Mouse (Mus musculus) heart, embryonic 10.5 days (tissue): ENCODE results near the gene St5. TPM values are rescaled to one million over a fixed set of nuclear protein-coding genes. Genes with fewer than 3 reads are reported as not detected.

Source experiments
- DNase-seq: peaks from one replicate; pipeline ENCODE4 v3.0.0-alpha.2; 2017; ENCODE audit warnings: low spot score
- H3K27ac ChIP-seq: fragments of 300-500 bp; sonication (generic); 2 replicates; pipeline ENCODE4 v1.5.1; 2016; ENCODE audit warnings: mild to moderate bottlenecking
- H3K27me3 ChIP-seq: fragments of 300-500 bp; sonication (generic); 2 replicates; pipeline ENCODE4 v1.6.1; 2016; ENCODE audit warnings: mild to moderate bottlenecking; ENCODE audit not compliant: poor library complexity, insufficient read depth, severe bottlenecking
- H3K36me3 ChIP-seq: fragments of 300-500 bp; sonication (generic); 2 replicates; pipeline ENCODE4 v1.6.1; 2016; ENCODE audit warnings: mild to moderate bottlenecking, moderate library complexity
- H3K4me1 ChIP-seq: fragments of 300-500 bp; sonication (generic); 2 replicates; pipeline ENCODE4 v1.6.1; 2016; ENCODE audit warnings: mild to moderate bottlenecking
- H3K4me3 ChIP-seq: fragments of 300-500 bp; sonication (generic); 2 replicates; pipeline ENCODE4 v1.5.1; 2016; ENCODE audit warnings: mild to moderate bottlenecking, moderate library complexity
- H3K9me3 ChIP-seq: fragments of 300-500 bp; sonication (generic); 2 replicates; pipeline ENCODE4 v1.6.1; 2016; ENCODE audit warnings: mild to moderate bottlenecking, moderate library complexity
- WGBS: fragments of 180-500 bp; shearing (Covaris S2); methylation state at CpG from one replicate; pipeline ENCODE4 v1.1.7; 2016; 5-methylcytosine and 5-hydroxymethylcytosine counted together
- polyA plus RNA-seq: library from polyadenylated mRNA; unstranded; fragments of >200 nt; fragmentation: Nextera tagmentation; extraction: Ambion mirVana; gene quantifications from 2 replicates; pipeline ENCODE4 v1.2.1, GENCODE M21; 2016

Gene St5
- polyA plus RNA-seq, 1 experiment from 2014 or later, result 39.9 TPM

DNA sequence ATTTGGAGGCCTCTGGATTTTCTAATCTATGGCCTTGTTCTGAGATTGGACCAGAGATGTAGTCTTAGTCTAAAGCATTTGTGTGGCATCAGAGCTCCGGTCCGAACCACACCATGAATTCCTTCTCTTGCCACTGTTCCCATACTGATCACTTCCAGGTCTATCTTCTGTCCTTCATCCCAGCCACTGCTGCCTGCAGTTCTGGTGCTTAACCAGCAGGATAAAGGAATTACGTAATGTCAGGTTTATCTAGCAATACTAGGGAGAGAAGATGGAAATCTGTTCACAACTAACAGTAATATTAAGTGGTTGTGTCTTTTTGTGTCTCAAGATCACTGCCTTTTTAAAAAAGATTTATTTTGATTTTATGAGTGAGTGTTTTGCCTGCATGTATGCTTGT lies 13.3 kb downstream of the St5 start:
- Histone ChIP-seq H3K4me3 (no peak overlapping the region), H3K4me1 (peaks cover 14% of the 10 kb centered on the region), H3K27me3 (no peaks in the 10 kb centered on the region), H3K27ac (no peak overlapping the region), H3K9me3 (no peaks in the 10 kb centered on the region), H3K36me3 (no peaks in the 10 kb centered on the region)
- WGBS, result 87% methylated on average over 3 of the region's 3 CpGs
- no peak for DNase-seq

DNA sequence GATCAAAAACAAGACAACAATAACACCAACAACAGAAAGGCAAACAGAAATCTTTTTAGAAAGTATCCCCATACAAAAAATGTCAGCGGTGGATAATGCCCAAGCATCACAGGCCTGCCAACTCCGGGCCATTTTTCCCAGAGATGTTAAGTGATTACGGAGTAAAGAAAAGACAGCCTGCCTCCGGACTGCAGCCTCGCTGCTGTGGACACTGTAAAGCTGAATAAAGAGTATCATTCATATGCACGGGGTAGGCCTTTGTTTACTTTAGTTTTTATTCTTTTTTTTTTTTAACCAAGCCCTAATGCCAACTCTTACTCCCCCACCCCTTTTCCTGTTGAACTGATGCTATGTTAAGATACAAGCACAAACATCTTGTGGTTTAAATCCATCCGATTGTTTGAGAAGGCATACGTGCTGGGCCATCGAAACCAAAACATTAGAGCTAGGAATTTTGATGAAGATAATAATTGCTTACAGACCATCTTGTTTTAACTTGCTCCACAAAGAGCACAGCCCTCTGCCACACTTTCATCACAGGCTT lies 16.7 kb downstream of the St5 start:
- Histone ChIP-seq H3K36me3 (no peaks in the 10 kb centered on the region), H3K27me3 (no peaks in the 10 kb centered on the region), H3K27ac (no peak overlapping the region), H3K4me3 (no peak overlapping the region), H3K4me1 (peaks cover 10% of the 10 kb centered on the region), H3K9me3 (no peaks in the 10 kb centered on the region)
- no peak for DNase-seq
- WGBS, result 66% methylated on average over 9 of the region's 9 CpGs

DNA sequence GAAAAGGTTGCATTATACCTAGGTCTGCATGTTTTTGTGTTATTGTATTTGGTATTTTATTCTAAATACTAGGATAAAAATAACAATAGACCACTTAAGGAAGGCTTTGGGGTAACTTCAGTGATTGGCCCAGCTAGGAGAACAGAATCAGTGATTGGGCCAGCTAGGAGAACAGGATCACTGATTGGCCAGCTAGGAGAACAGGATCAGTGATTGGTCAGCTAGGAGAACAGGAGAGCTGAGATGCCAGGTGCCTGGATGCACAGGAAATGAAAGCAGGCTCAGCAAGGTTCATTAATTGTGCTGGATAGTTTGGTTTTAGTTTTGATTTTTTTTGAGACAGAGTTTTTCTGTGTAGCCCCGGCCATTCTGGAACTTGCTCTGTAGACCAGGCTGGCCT lies 22.5 kb downstream of the St5 start:
- no peaks in the 10 kb centered on the region for H3K27me3 ChIP-seq
- no peaks in the 10 kb centered on the region for H3K36me3 ChIP-seq
- H3K4me1 ChIP-seq, result no peaks in the 10 kb centered on the region
- H3K9me3 ChIP-seq, result no peaks in the 10 kb centered on the region
- no peak overlapping the region for H3K27ac ChIP-seq
- DNase-seq, result no peak
- H3K4me3 ChIP-seq, result no peak overlapping the region
- WGBS, result 88% methylated on average over 1 of the region's 1 CpGs

- Histone ChIP-seq H3K27ac (no peak overlapping the region), H3K9me3 (no peaks in the 10 kb centered on the region), H3K4me1 (no peaks in the 10 kb centered on the region), H3K4me3 (no peak overlapping the region), H3K36me3 (no peaks in the 10 kb centered on the region), H3K27me3 (no peaks in the 10 kb centered on the region)
- WGBS, result 85% methylated on average over 2 of the region's 2 CpGs
- DNase-seq, result no peak
Observed at GRCm38 (mm10) chr7:109680284-109680683, 23.1 kb downstream of the St5 start.

- peak; percentile 2 for DNase-seq
- Histone ChIP-seq H3K36me3 (no peaks in the 10 kb centered on the region), H3K9me3 (no peaks in the 10 kb centered on the region), H3K27ac (no peak overlapping the region), H3K4me1 (peaks cover 18% of the 10 kb centered on the region; the same call in 1 of the 2 replicates), H3K4me3 (no peak overlapping the region), H3K27me3 (no peaks in the 10 kb centered on the region)
- WGBS, result 65% methylated on average over 4 of the region's 4 CpGs
Observed at GRCm38 (mm10) chr7:109674944-109675628, 28.3 kb downstream of the St5 start.

DNA sequence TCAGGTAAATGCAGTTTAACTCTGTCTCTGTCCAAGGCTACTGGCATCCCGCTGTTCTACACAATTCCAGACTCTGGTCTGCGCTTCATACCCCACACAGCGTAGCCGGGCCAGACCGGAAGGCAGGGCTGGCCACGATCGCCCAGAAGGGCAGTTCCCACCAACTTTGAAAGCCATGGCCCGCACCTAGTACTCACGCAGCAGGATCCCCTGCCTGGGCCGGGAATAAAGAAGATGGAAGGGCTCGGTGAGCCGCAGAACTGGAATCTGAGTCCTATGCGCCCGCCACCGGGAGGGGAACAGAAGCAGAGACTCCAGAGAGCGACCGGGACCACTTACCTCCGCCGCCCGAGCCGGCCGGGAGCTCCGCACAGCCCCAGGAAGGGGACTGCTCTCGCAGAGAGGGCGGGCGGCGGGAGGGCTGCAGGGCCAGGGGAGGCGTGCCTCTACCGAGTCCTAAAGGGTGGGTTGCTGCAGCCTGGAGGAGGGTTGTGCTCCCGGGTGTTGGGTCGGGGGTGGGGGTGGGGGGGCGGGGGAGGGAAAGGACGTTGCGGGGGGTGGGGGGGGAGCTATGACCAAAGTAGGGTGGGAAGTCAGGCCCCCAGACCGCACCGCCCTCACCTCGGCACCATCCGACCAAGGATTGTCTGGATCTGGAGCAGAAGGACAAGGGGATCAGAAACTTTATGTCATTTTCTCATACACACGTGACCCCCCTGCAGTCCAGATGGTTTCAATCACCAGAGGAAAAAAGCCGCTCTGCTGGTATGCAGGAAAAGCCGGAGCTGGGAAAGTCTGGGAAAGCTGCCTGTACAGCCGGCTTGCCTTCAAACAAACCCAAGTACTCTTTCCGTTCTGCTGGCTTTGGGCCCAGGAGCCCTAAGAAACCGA lies 31.6 kb downstream of the St5 start:
- peaks cover 24% of the 10 kb centered on the region; the same call in 1 of the 2 replicates for H3K4me1 ChIP-seq
- under 1% methylated on average over 39 of the region's 44 CpGs for whole genome bisulfite sequencing
- peak overlapping the region; percentile 97 for H3K27ac ChIP-seq
- no peaks in the 10 kb centered on the region for H3K27me3 ChIP-seq
- no peaks in the 10 kb centered on the region for H3K36me3 ChIP-seq
- H3K9me3 ChIP-seq, result no peaks in the 10 kb centered on the region
- DNase-seq, result peak; percentile 92
- H3K4me3 ChIP-seq, result peak overlapping the region; percentile 84

DNA sequence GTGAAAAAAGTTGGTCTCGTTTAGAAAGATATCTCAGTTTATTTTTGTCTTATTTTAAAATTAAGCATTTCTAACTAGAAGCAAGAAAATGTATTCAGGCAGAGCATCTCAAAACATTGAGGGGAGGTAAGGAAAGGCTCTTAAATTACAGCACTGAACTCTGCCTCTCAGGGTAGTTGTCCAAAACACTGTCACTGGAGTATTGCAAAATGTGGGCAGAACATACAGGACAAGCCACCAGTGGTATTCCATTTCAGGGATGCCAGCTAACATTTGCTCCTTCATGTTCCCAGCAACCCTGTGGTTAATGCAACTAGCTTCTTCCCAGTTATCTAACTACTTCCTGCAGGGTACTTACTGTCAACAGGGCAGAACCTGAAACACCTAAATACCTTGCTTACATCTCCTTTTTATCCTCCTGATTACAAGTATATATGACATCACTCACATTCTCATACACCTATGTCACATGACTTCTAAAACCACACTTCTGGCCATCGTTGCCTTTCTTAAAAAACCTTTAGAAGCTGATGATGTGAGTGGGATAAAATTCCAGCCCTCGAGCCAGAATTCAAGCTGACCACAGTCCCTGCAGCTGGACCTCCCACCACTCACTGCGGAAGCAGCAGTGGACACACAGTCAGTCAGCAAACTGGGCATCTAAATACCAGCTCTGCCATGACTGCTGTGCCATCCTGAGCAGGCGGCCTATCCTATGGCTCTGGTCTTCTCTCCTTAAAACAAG lies 33.8 kb downstream of the St5 start:
- H3K4me3 ChIP-seq, result peak overlapping the region; percentile 29; the same call in 1 of the 2 replicates
- H3K27ac ChIP-seq, result no peak overlapping the region
- 71% methylated on average over 5 of the region's 5 CpGs for WGBS
- peaks cover 24% of the 10 kb centered on the region; the same call in 1 of the 2 replicates for H3K4me1 ChIP-seq
- peak; percentile 62 for DNase-seq
- no peaks in the 10 kb centered on the region for H3K27me3 ChIP-seq
- H3K9me3 ChIP-seq, result no peaks in the 10 kb centered on the region
- H3K36me3 ChIP-seq, result no peaks in the 10 kb centered on the region

- DNase-seq, result no peak
- Histone ChIP-seq H3K27me3 (no peaks in the 10 kb centered on the region), H3K36me3 (no peaks in the 10 kb centered on the region), H3K27ac (no peak overlapping the region), H3K4me3 (no peak overlapping the region), H3K4me1 (peaks cover 15% of the 10 kb centered on the region; the same call in 1 of the 2 replicates), H3K9me3 (no peaks in the 10 kb centered on the region)
- WGBS, result 82% methylated on average over 5 of the region's 5 CpGs
Observed at GRCm38 (mm10) chr7:109666664-109667063, 36.7 kb downstream of the St5 start.

DNA sequence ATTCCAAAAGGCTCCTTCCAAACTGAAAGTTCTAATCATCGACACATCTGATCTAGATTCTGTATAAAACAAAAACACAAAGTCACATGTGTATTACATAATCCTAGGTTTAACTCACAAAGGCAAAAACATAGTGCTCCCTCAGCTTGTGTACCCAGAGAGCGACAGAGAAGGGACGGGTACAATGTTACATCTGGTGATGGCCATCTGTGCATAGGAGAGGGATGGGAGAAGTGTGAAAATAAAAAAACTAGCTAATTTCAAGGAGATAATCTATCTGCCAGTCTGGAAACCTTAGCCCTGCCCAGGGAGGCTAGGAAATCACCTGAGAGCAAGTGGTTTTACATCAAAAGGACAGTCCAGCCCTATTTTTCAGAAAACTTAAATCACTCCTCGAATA lies 40.8 kb downstream of the St5 start:
- Histone ChIP-seq H3K4me3 (no peak overlapping the region), H3K27ac (no peak overlapping the region), H3K27me3 (no peaks in the 10 kb centered on the region), H3K36me3 (no peaks in the 10 kb centered on the region), H3K9me3 (no peaks in the 10 kb centered on the region), H3K4me1 (0 out of 2 replicates have a peak, but pooled peaks cover 2% of the 10 kb centered on the region)
- no peak for DNase-seq
- 88% methylated on average over 4 of the region's 4 CpGs for WGBS

DNA sequence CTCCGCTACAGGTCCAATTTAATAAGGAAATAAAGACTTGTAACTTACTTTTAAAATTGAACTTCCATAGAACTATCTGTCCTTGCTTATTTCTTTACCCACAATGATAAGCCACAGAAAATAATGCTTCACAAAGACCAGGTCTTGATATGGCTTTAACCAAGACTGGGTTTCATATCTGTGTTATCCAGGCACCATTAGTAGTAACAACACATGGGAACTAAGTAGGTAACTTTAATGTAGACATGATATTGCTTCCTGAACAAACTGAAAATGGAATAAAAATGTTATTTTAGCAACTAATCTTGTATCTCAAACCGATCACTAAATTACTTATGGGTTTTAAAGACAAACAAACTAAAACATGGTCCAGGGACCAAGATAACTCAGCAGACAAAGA lies 44.1 kb downstream of the St5 start:
- DNase-seq, result no peak
- Histone ChIP-seq H3K9me3 (no peaks in the 10 kb centered on the region), H3K27ac (no peak overlapping the region), H3K4me3 (no peak overlapping the region), H3K27me3 (no peaks in the 10 kb centered on the region), H3K36me3 (no peaks in the 10 kb centered on the region), H3K4me1 (peaks cover 7% of the 10 kb centered on the region; the same call in 1 of the 2 replicates)
- WGBS, result 90% methylated on average over 2 of the region's 2 CpGs

DNA sequence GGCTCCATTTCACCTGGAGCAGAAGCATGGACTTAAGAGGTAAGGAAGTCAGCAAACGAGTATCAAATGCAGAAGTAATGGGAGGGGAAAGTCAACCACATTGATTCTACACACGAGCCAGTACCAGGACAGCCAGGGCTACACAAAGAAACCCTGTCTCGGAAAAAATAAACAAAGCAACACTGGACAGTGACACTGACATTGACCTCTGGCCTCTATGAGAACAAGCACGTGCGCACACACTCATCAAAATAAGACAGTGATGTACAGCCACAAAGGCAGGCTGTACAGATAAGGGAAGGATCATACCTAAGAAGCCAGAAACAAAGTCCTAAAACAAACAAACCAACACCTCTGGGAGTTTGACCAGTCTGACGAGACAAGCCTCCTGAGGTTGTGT lies 45.5 kb downstream of the St5 start:
- Histone ChIP-seq H3K36me3 (no peaks in the 10 kb centered on the region), H3K4me1 (peaks cover 5% of the 10 kb centered on the region; the same call in 1 of the 2 replicates), H3K9me3 (no peaks in the 10 kb centered on the region), H3K4me3 (no peak overlapping the region), H3K27ac (no peak overlapping the region), H3K27me3 (no peaks in the 10 kb centered on the region)
- WGBS, result 52% methylated on average over 6 of the region's 6 CpGs
- no peak for DNase-seq

GRCm38 (mm10) chr7:109654871-109655270 lies 48.5 kb downstream of the St5 start:
- H3K9me3 ChIP-seq, result no peaks in the 10 kb centered on the region
- H3K4me3 ChIP-seq, result no peak overlapping the region
- peaks cover 7% of the 10 kb centered on the region; the same call in 1 of the 2 replicates for H3K4me1 ChIP-seq
- H3K36me3 ChIP-seq, result no peaks in the 10 kb centered on the region
- no peak overlapping the region for H3K27ac ChIP-seq
- H3K27me3 ChIP-seq, result no peaks in the 10 kb centered on the region
- DNase-seq, result no peak
- 71% methylated on average over 5 of the region's 5 CpGs for WGBS
